Mouse (Mus musculus) G1E (cell line): ENCODE results near the gene Lypd6. TPM values are rescaled to one million over a fixed set of nuclear protein-coding genes. Genes with fewer than 3 reads are reported as not detected.

Source experiments
- ATAC-seq: 2 replicates; pipeline ENCODE4 v1.8.0; 2016; ENCODE audit warnings: mild to moderate bottlenecking; ENCODE audit not compliant: insufficient number of reproducible peaks, poor library complexity, low FRiP score, severe bottlenecking; ENCODE audit errors: extremely low read depth
- DNase-seq: peaks from one replicate; pipeline ENCODE4 v3.0.0; 2012; ENCODE audit warnings: low spot score
- H3K27me3 ChIP-seq: 2 replicates; pipeline ENCODE4 v1.6.1; 2012; ENCODE audit warnings: mild to moderate bottlenecking, low read length, inconsistent platforms; ENCODE audit not compliant: insufficient read depth
- H3K36me3 ChIP-seq: replicated peaks from 2 replicates; pipeline ENCODE3; 2012; ENCODE audit warnings: mild to moderate bottlenecking, inconsistent platforms
- H3K4me1 ChIP-seq: 2 replicates; pipeline ENCODE4 v1.6.1; 2012; ENCODE audit warnings: low read depth, low read length, inconsistent platforms, mixed read lengths; ENCODE audit not compliant: insufficient read depth
- H3K4me3 ChIP-seq: 2 replicates; pipeline ENCODE4 v1.5.1; 2012; ENCODE audit warnings: low read depth, mild to moderate bottlenecking, inconsistent platforms, low read length, moderate library complexity, mixed read lengths
- H3K9me3 ChIP-seq: replicated peaks from 2 replicates; pipeline ENCODE4 v1.6.1; 2012; ENCODE audit warnings: inconsistent platforms
- CTCF ChIP-seq: IDR thresholded peaks from 2 replicates; pipeline ENCODE4 v1.5.1; 2012; ENCODE audit warnings: low read depth, low read length, inconsistent platforms, mixed read lengths
- GATA1 ChIP-seq: IDR thresholded peaks from 2 replicates; pipeline ENCODE4 v1.6.1; 2012; ENCODE audit warnings: borderline replicate concordance, low read length, inconsistent platforms, mixed read lengths
- GATA2 ChIP-seq: IDR thresholded peaks from 2 replicates; pipeline ENCODE4 v1.6.1; 2012; ENCODE audit warnings: low read depth, low read length, inconsistent platforms, borderline replicate concordance
- POLR2AphosphoS5 ChIP-seq: IDR thresholded peaks from 2 replicates; pipeline ENCODE4 v1.6.1; 2012; ENCODE audit warnings: low read depth, low read length, inconsistent platforms; ENCODE audit not compliant: insufficient replicate concordance
- TAL1 ChIP-seq: conservative IDR thresholded peaks from 2 replicates; pipeline ENCODE4 v1.6.1; 2012; ENCODE audit warnings: low read depth, low read length, inconsistent platforms, mixed read lengths
- polyA plus RNA-seq: library from polyadenylated mRNA; stranded (reverse); fragments of >175 nt; gene quantifications from 2 replicates; pipeline ENCODE4 v1.2.3, GENCODE M21; 2012
- total RNA-seq, 2 experiments: library from RNA; stranded (forward) in 1 of 2; stranded (reverse) in 1 of 2; fragments of 200-1000 nt in 1 of 2; fragments of >200 nt in 1 of 2; fragmentation: Nextera tagmentation in 1 of 2; gene quantifications; 2 replicates each; pipeline ENCODE4 v1.2.3; 2014 to 2017

Lypd6 gene
- total and polyA plus RNA-seq, 3 experiments = not detected

DNA sequence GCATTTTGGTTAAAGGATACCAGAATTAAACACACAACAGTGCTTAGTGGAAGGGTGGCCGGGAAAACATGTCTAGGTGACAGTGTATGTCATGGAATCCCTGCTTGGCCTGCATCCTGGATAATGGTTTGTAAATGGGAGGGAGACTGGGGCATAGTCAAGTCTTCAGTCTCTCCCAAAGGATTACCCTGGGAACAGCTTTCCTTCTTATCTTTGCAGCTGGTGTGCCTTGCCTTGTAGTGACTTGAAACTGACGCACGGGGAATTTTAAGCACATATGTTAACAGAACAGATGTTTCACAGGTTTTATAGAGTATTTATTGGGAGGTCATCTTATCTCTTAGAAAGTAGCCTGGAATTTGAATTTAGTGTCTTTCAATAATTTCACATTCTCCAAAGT is 18.5 kb downstream of the Lypd6 start:
- DNase-seq (no peak), ATAC-seq (no peak)
- Histone ChIP-seq H3K4me3 (no peak overlapping the region), H3K4me1 (no peaks in the 10 kb centered on the region), H3K9me3 (peaks cover 22% of the 10 kb centered on the region), H3K36me3 (no peaks in the 10 kb centered on the region), H3K27me3 (no peaks in the 10 kb centered on the region)
- TF ChIP-seq GATA2 (no peak), GATA1 (no peak), TAL1 (no peak), POLR2AphosphoS5 (no peak), CTCF (no peak)

DNA sequence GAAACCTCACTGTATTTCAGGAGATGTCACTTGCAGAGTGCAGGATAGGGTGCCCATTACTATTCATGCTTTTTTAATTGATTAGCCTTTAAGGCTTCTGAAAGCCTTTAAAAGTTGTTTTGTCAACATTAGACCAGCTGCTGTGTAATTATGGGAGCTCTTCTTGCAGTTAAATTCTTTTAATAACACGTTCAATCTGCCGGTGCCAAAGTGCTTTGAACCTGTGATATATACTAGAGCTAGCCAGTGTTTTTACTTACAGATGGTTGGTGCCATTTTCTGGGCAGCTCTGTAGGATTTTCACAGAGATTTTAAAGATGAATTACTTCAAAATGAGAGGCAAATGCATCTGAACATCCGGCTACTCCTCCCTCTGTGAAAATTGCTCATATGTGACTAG is 21.5 kb downstream of the Lypd6 start:
- no peak for DNase-seq
- no peaks in the 10 kb centered on the region for H3K4me1 ChIP-seq
- no peaks in the 10 kb centered on the region for H3K27me3 ChIP-seq
- no peak overlapping the region for H3K4me3 ChIP-seq
- H3K9me3 ChIP-seq = peaks cover 26% of the 10 kb centered on the region
- H3K36me3 ChIP-seq = no peaks in the 10 kb centered on the region
- TF ChIP-seq TAL1 (no peak), GATA2 (no peak), POLR2AphosphoS5 (no peak)
- no peak for ATAC-seq

DNA sequence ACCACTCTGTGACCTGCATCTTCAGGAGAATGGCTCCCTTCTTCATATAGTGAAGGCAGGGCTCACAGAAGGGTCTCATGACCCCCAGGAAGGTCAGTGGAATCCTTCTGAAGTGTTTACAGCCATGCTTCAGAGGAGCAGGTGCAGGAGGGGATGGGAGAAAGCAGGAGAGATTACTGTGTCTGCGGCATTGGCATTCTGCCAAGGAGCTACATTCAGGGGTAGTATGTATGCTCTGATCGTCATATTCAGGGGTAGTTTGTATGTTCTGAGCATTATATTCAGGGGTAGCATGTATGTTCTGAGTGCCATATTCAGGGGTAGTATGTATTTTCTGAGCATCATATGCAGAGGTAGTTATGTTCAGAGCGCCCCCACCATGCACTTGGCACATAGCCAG is 30.1 kb downstream of the Lypd6 start:
- Histone ChIP-seq H3K4me3 (no peak overlapping the region), H3K27me3 (no peaks in the 10 kb centered on the region), H3K36me3 (no peaks in the 10 kb centered on the region), H3K4me1 (no peaks in the 10 kb centered on the region), H3K9me3 (peaks cover 22% of the 10 kb centered on the region)
- no peak for DNase-seq
- no peak for TF ChIP-seq TAL1
- no peak for TF ChIP-seq CTCF
- no peak for TF ChIP-seq POLR2AphosphoS5
- no peak for TF ChIP-seq GATA2
- TF ChIP-seq GATA1 = no peak
- no peak for ATAC-seq

DNA sequence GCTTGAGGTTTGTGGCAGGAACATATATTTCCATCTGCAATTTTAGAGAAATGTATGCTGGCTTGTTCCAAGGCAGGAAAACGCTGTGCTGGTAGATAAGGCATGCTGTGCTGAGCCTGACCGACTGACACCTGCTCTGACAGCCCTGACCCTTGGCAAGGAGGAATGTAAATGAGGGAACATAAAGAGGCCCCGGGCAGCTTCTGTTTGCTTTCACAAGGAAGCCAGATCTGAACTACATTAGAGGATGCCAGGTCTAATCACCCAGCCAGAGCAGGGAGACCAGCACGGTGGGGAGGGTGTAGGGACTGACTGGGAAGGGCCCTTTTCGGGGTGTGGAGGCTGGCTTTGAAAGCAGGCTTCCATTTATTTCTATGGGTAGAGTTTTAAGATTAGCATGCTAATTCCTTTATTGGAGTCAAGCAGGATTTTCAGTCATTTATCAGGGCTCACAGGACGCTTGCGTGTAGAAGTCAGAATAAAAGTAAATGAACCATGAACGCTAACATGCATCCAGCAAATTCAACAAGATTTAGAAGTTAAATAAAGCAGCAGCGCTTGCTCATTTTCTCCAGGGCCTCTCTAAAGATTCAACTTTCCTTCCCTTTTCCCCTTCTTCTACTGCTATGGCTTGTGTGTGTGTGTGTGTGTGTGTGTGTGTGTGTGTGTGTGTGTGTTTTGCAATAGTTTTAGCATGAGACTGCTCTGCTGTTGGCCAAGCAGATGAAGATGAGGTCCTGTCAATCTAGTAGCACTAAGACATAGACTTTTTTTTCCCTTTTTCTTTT is 34.3 kb downstream of the Lypd6 start:
- H3K4me1 ChIP-seq = no peaks in the 10 kb centered on the region
- no peaks in the 10 kb centered on the region for H3K27me3 ChIP-seq
- no peaks in the 10 kb centered on the region for H3K36me3 ChIP-seq
- H3K9me3 ChIP-seq = peaks cover 16% of the 10 kb centered on the region
- no peak overlapping the region for H3K4me3 ChIP-seq
- ATAC-seq = no peak
- TF ChIP-seq TAL1 (no peak), GATA2 (no peak), GATA1 (no peak), CTCF (no peak)
- no peak for DNase-seq

DNA sequence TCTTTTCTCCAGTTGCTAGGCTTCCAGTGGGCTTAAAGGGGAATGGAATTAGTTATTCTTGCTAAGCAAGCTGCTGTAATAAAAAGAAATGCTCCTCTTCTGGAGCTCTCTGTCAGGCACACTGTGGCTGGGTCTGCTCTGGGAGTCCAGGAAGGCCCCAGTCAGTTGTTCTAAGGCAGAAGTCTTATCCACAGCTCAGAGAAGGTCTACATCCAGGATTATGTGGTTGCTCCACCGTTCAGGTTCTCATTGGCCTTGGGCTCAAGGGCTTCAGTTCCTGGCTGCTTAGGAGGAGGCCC is 34.9 kb downstream of the Lypd6 start:
- no peaks in the 10 kb centered on the region for H3K36me3 ChIP-seq
- ATAC-seq = no peak
- H3K27me3 ChIP-seq = no peaks in the 10 kb centered on the region
- no peaks in the 10 kb centered on the region for H3K4me1 ChIP-seq
- TF ChIP-seq CTCF (no peak), POLR2AphosphoS5 (no peak), GATA1 (no peak), TAL1 (no peak), GATA2 (no peak)
- H3K9me3 ChIP-seq = peaks cover 20% of the 10 kb centered on the region
- no peak overlapping the region for H3K4me3 ChIP-seq
- DNase-seq = no peak

DNA sequence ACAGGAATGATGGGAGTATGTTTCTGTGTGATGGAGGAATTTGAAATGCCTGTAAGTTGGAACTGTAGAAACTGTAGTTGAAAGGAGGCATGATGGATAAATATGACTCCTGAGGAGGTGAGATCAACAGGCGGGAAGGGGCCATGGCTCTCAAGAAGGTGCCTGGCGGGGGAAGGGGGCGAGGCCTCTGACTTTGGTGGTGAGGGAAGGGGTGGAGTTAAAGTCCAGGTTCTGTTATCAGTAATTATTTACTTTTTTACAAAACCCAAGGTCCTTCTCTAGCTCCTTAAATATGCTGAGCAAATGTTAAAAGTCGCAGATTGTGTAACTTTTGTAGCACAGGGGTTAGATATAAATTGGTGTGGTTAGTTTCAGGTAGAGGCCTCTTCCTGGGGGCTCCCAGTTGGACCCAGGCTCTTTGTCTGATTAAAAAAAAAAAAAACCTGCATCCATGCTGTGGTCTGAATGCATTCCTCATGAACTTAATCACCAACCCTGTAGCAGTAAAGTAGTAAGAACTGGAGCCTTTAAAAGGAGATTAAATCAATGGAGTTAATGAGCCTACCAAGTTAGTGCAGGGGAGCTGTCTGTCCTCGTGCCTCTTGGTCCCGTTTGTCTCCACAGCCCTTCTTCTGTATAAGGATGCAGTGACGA is 37.7 kb downstream of the Lypd6 start:
- Histone ChIP-seq H3K27me3 (no peaks in the 10 kb centered on the region), H3K36me3 (no peaks in the 10 kb centered on the region), H3K9me3 (peaks cover 18% of the 10 kb centered on the region), H3K4me1 (no peaks in the 10 kb centered on the region), H3K4me3 (no peak overlapping the region)
- ATAC-seq = no peak
- TF ChIP-seq GATA1 (no peak), POLR2AphosphoS5 (no peak), CTCF (no peak), TAL1 (no peak), GATA2 (no peak)
- DNase-seq = no peak
